Mouse (Mus musculus) CD4-positive helper T cell, adult 2 months (primary cell): Measurements from ENCODE around the gene Hist1h2bq.
"Not testable (repeated sequence)": the region's sequence is repeated elsewhere in the genome, so short reads cannot be mapped to it uniquely, and the experiment has no call there.

ENCODE experiments used
- DNase-seq: peaks from one replicate; pipeline ENCODE4 v3.0.0-alpha.2; 2012; ENCODE audit warnings: low read depth, missing footprints, low spot score

Gene Hist1h2bq

GRCm38 (mm10) chr13:21810073-21810472 lies at the start of gene Hist1h2bq, which contains the start of gene Hist1h2ao:
Gene Hist1h2bq, minus strand, starts transcription at chr13:21810197.
Gene Hist1h2ao, plus strand, starts transcription at chr13:21810465.
- DNase-seq, result not testable (repeated sequence)

DNA sequence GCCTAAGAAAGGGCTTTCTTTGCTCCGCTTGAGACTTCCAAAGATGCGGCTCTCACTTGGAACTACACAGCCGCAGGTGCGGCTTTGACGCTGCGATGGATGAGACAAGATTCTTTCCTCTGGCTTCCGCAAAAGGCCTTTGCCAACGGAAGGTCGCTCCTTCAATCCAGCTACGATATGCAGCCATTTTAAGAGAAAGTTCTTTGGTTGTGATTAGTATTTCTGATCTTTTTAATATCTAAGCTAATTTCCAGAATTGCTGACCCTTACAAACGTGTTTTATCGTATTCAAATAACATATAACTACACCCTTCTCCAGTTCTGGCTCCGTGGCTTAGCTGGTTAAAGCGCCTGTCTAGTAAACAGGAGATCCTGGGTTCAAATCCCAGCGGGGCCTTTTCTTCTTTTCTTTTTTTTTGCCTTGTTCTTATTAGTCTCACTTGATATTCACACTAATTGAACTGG lies 45.7 kb upstream of the Hist1h2bq start:
- DNase-seq, result peak; percentile 20

GRCm38 (mm10) chr13:21855146-21855545 lies 45.1 kb upstream of the Hist1h2bq start:
- DNase-seq, result peak; percentile 52

- DNase-seq, result no peak
Observed at GRCm38 (mm10) chr13:21852215-21852945, 42.4 kb upstream of the Hist1h2bq start.

DNA sequence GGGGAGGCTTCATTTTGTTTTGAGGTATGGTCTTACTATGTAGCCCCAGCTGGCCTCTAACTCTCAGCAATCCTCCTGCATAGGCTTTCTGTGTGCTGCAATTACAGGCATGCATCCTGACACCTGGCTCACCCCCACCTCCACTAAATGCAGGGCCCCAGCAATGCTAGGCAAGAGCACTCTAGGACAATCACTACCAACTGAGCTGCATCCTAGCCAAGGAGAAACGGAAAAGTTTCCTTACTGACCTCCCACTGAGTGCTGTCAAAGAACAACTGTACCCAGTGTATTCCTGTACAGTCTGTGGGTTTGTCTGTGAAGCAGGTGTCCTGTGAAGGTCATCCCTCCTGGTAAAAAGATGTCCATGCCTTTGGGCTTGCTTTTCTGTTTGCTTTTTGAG lies 40.7 kb upstream of the Hist1h2bq start:
- DNase-seq, result not testable (repeated sequence)

DNA sequence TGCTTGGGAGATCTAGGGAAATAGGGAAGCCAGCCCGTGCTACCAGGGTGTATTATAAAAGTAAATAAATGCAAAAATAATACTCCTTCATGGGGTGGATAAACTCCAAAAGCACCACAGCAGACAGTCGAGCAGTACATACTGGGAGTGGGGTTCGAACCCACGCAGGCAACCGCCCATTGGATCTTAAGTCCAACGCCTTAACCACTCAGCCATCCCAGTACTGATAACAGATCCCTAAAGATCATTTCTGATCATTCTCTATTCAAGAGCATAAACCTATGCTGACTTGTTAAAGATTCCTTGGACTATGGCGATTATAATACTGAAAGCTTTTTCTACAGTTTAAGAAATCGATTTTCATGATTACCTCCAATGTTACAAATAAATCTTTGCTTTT lies 37.9 kb upstream of the Hist1h2bq start:
- DNase-seq, result no peak

DNA sequence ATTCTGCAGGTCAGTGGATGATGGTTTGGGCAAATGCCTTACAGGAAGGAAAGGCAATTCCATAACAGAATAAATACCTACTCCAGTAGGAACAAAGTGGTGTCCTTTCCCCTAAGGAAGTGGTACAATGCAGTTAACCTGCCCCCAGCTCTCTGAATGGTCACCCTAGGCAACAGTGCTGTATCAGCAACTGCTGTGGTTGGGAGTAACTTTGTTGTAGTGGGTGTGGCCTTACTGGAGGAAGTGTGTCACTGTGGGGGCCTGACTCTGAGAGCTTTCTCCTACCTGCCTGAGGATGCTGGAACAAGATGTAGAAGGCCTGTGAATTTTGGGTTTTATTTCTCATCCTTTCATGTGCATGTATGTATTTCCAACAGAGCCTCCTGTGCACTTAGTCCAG lies 36.4 kb upstream of the Hist1h2bq start:
- not testable (repeated sequence) for DNase-seq

DNA sequence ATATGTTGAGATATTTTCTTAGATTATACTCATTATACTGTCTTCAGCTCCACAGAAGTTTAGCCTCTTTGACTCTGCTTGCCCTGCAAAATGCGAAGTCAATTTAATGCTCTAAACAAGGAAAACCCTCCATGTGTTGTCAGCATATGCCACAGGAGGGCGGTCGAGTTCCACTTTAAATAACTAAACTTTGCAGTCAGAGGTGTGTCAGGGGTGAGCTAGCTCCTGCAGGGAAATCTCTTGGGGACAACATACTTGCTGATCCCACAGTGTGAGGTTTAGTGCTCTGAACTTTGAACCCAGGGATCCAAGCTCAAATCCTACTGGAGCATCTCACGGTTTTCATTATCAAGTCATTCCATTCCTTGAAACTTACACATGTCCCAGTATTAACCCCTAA lies 30.5 kb upstream of the Hist1h2bq start:
- not testable (repeated sequence) for DNase-seq

DNA sequence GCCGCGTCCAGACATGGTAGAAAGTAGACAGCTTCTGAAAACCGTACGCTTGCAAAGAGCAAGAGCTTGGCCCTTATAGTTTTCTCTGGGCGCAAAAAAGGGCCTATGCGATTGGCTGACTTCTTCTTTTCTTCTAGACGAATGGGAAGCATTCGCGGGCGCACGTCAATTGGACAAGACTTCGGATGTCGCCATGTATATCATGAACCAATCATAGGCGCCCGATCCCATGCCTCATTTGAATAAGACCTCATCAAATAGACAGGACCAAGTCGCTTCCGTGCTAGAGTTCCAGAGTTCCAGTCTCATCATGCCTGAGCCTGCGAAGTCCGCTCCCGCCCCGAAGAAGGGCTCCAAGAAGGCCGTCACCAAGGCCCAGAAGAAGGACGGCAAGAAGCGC lies 23.5 kb upstream of the Hist1h2bq start, which contains the start of the genes Hist1h2ap and Hist1h2br:
Hist1h2ap (minus strand) TSS at position 47 of the 400 bp plus-strand sequence.
Hist1h2br (plus strand) TSS at position 283 of the 400 bp plus-strand sequence.
- DNase-seq, result not testable (repeated sequence)

- DNase-seq, result not testable (repeated sequence)
Observed at GRCm38 (mm10) chr13:21831418-21832394, 21.7 kb upstream of the Hist1h2bq start, which contains the start of gene Hist1h4n. Gene Hist1h4n, minus strand, starts transcription at chr13:21832196.

DNA sequence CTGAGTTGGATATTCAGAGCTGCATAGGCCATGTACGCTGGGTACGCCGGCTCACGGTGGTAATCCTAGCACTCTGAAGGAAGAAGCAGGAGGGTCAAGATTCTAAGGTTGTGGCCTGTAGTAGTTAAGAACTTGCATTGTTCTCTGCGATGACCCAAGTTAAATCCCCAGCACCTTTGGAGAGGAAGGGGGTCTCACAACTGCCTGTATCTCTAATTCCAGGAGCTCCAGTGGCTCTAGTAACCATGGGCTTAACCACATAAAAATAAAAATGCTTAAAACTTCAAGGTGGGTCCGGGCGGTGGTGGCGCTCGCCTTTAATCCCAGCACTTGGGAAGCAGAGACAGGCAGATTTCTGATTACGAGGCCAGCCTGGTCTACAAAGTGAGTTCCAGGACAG lies 20.3 kb upstream of the Hist1h2bq start:
- no peak for DNase-seq

GRCm38 (mm10) chr13:21828511-21828910 lies 18.5 kb upstream of the Hist1h2bq start:
- DNase-seq, result peak; percentile 1

DNA sequence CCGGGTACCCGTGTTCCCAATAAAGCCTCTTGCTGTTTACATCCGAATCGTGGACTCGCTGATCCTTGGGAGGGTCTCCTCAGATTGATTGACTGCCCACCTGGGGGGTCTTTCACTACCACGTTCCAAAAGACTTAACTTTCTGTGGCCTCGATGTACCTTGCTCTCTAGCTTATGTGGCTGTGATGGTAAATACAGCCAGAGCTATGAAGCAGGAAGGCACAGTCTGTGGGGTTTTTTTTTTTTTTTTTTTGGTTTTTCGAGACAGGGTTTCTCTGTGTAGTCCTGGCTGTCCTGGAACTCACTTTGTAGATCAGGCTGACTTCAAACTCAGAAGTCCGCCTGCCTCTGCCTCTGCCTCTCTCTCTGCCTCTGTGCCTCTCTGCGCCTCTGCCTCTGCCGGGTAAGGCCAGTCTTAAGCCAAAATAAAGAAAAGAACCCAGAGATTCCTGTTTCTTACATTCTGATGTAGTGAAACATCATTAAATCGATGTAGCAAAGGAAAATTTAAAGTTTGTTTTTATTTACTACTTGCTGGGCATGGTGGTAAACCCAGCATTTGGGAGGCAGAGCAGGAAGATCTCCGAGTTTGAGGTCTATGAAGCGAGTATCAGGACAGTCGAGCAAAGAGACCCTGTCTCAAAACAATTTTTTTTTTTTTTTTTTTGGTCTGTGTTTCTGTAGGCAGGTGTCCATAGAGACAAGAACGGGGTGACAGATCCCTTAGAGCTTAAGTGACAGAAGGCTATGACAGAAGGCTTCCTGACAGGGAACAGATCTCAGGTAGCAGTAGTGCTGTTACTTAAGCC lies 10.3 kb upstream of the Hist1h2bq start:
- not testable (repeated sequence) for DNase-seq

DNA sequence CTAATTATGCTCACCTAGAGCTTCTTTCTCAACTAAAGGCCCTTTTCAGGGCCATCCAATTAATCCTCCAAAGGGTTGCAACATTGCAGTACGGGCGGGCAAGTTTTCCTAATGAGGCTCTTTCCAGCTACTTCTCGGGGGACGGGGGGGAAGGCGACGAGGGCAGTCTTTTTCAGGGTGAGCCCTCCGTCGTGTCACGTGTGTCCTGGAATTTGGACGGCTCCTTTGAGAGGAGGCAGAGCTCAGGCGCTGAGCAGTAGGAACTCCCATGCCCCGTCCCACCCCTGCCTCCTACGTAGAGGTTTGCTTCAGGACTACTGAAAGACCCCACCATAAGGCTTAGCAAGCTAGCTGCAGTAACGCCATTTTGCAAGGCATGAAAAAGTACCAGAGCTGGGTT lies 2.1 kb upstream of the Hist1h2bq start:
- DNase-seq, result not testable (repeated sequence)

DNA sequence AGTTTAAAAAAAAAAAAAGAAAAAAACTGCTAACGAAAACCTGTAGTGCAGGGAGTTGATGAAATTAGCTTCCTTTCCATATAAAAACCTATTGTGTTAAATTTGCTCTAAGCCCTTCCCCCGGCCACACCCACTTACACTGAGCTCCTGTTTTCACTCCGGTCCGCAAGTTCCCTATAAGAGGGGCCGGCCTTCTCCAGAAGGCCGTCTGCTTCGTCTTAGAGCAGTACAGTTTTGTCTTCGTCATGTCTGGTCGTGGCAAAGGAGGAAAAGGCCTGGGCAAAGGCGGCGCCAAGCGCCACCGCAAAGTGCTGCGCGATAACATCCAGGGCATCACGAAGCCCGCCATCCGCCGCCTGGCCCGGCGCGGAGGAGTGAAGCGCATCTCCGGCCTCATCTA lies 1.5 kb upstream of the Hist1h2bq start, which contains the start of gene Hist1h4m:
Hist1h4m (plus strand) TSS at position 208 of the 400 bp plus-strand sequence.
- DNase-seq, result not testable (repeated sequence)

- not testable (repeated sequence) for DNase-seq
Observed at GRCm38 (mm10) chr13:21811074-21811473, 1.1 kb upstream of the Hist1h2bq start.

DNA sequence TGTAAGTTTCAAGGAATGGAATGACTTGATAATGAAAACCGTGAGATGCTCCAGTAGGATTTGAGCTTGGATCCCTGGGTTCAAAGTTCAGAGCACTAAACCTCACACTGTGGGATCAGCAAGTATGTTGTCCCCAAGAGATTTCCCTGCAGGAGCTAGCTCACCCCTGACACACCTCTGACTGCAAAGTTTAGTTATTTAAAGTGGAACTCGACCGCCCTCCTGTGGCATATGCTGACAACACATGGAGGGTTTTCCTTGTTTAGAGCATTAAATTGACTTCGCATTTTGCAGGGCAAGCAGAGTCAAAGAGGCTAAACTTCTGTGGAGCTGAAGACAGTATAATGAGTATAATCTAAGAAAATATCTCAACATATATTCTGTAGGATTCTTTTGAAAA lies 6.9 kb downstream of the Hist1h2bq start:
- not testable (repeated sequence) for DNase-seq

DNA sequence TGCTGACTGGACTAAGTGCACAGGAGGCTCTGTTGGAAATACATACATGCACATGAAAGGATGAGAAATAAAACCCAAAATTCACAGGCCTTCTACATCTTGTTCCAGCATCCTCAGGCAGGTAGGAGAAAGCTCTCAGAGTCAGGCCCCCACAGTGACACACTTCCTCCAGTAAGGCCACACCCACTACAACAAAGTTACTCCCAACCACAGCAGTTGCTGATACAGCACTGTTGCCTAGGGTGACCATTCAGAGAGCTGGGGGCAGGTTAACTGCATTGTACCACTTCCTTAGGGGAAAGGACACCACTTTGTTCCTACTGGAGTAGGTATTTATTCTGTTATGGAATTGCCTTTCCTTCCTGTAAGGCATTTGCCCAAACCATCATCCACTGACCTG lies 12.8 kb downstream of the Hist1h2bq start:
- not testable (repeated sequence) for DNase-seq

DNA sequence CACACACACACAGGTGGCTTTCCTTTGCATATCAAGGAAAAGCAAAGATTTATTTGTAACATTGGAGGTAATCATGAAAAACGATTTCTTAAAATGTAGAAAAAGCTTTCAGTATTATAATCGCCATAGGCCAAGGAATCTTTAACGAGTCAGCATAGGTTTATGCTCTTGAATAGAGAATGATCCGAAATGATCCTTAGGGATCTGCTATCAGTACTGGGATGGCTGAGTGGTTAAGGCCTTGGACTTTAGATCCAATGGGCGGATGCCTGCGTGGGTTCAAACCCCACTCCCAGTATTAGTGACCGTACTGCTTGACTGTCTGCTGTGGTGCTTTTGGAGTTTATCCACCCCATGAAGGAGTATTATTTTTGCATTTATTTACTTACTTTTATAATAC lies 14.4 kb downstream of the Hist1h2bq start:
- DNase-seq, result no peak

DNA sequence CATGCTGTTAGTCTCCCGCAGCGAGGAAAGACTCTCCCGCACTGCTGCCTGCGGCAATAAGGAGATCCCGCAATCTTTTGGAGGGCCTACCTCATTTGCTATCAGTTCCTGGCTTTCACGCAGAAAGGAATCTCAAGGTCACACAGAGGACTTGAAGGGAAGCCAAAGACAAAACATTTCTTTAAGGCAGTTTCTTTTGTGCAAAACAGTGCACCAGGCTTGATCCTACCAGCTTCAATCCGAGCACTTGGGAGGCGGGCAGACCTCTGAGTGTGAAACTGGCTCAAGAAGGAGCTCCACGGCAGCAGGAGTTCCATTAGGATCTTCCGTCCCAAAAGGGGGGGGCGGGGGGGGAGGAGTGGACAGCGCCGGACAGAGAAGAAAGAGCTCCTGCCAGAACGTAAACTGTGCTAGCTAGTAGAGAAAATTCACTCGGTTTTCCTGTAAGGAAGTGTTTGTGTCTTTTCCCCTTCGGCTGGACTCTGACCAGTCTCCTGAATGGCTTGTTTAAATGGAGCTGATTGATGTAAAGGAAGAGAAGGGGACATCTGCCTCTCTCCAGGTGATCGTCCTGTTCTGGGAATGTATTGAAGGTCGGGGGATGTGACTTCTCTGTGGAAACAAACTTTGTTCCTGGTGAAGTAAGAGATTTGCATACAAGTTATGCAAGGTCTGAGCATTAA lies 19.3 kb downstream of the Hist1h2bq start:
- no peak for DNase-seq
